Mouse (Mus musculus) kidney, embryonic 15.5 days (tissue): ENCODE results near the gene Grm7. TPM values are rescaled to one million over a fixed set of nuclear protein-coding genes. Genes with fewer than 3 reads are reported as not detected.
A peak's percentile ranks its signal among the peaks of the same experiment; 100 is the strongest.

Source experiments
- ATAC-seq: fragments of 200-750 bp; cut with Nextera tagmentation; replicated peaks from 2 replicates; pipeline ENCODE4 v1.8.0; 2017; ENCODE audit warnings: moderate TSS enrichment; ENCODE audit not compliant: low FRiP score
- H3K27ac ChIP-seq: fragments of 300-500 bp; sonication (generic); 2 replicates; pipeline ENCODE4 v1.5.1; 2015; ENCODE audit warnings: mild to moderate bottlenecking, inconsistent platforms
- H3K27me3 ChIP-seq: fragments of 300-500 bp; sonication (generic); 2 replicates; pipeline ENCODE4 v1.6.1; 2015; ENCODE audit warnings: inconsistent platforms
- H3K36me3 ChIP-seq: fragments of 300-500 bp; sonication (generic); 2 replicates; pipeline ENCODE4 v1.6.1; 2015; ENCODE audit warnings: inconsistent platforms
- H3K4me1 ChIP-seq: fragments of 300-500 bp; sonication (generic); 2 replicates; pipeline ENCODE4 v1.6.1; 2015; ENCODE audit warnings: inconsistent platforms
- H3K4me2 ChIP-seq: fragments of 300-500 bp; sonication (generic); 2 replicates; pipeline ENCODE4 v1.6.1; 2015; ENCODE audit warnings: moderate library complexity, mild to moderate bottlenecking, inconsistent platforms
- H3K4me3 ChIP-seq: fragments of 300-500 bp; sonication (generic); replicated peaks from 2 replicates; pipeline ENCODE4 v1.5.1; 2015; ENCODE audit warnings: mild to moderate bottlenecking, inconsistent platforms
- H3K9ac ChIP-seq: fragments of 300-500 bp; sonication (generic); 2 replicates; pipeline ENCODE4 v1.6.1; 2015; ENCODE audit warnings: mild to moderate bottlenecking, inconsistent platforms
- H3K9me3 ChIP-seq: fragments of 300-500 bp; sonication (generic); replicated peaks from 2 replicates; pipeline ENCODE4 v1.6.1; 2016; ENCODE audit warnings: inconsistent platforms
- WGBS: fragments of 180-500 bp; shearing (Covaris S2); methylation state at CpG from one replicate; pipeline ENCODE4 v1.1.7; 2015; ENCODE audit warnings: mixed read lengths; 5-methylcytosine and 5-hydroxymethylcytosine counted together
- polyA plus RNA-seq: library from polyadenylated mRNA; unstranded; fragments of >200 nt; fragmentation: Nextera tagmentation; extraction: Ambion mirVana; gene quantifications from 2 replicates; pipeline ENCODE4 v1.2.1, GENCODE M21; 2015

Gene Grm7
- polyA plus RNA-seq, 1 experiment from 2014 or later: 7.2 TPM

- H3K9ac ChIP-seq: no peak overlapping the region
- peak overlapping the region; percentile 28; the same call in 1 of the 2 replicates for H3K27ac ChIP-seq
- peak; percentile 71 for ATAC-seq
Measured at GRCm38 (mm10) chr6:111256939-111257338, 611.6 kb downstream of the Grm7 start.

GRCm38 (mm10) chr6:111258256-111258655, 612.9 kb downstream of the Grm7 start:
- 80% methylated on average over 3 of the region's 3 CpGs for WGBS
- H3K4me3 ChIP-seq: no peak overlapping the region
- no peaks in the 10 kb centered on the region for H3K36me3 ChIP-seq
- H3K4me1 ChIP-seq: no peaks in the 10 kb centered on the region
- no peaks in the 10 kb centered on the region for H3K27me3 ChIP-seq
- H3K9ac ChIP-seq: no peak overlapping the region
- H3K9me3 ChIP-seq: no peaks in the 10 kb centered on the region
- no peak overlapping the region for H3K4me2 ChIP-seq
- ATAC-seq: no peak
- H3K27ac ChIP-seq: no peak overlapping the region

More at GRCm38 (mm10) chr6:111256939-111257338, 611.6 kb downstream of the Grm7 start:
- H3K4me2 ChIP-seq: no peak overlapping the region
- no peaks in the 10 kb centered on the region for H3K27me3 ChIP-seq
- no peaks in the 10 kb centered on the region for H3K4me1 ChIP-seq
- no peaks in the 10 kb centered on the region for H3K9me3 ChIP-seq
- H3K4me3 ChIP-seq: no peak overlapping the region
- WGBS: 59% methylated on average over 3 of the region's 3 CpGs
- no peaks in the 10 kb centered on the region for H3K36me3 ChIP-seq

GRCm38 (mm10) chr6:111261181-111261580, 615.8 kb downstream of the Grm7 start:
- H3K9me3 ChIP-seq: no peaks in the 10 kb centered on the region
- no peaks in the 10 kb centered on the region for H3K4me1 ChIP-seq
- H3K36me3 ChIP-seq: no peaks in the 10 kb centered on the region
- H3K27me3 ChIP-seq: no peaks in the 10 kb centered on the region
- no peak for ATAC-seq
- H3K4me3 ChIP-seq: no peak overlapping the region
- WGBS: 96% methylated on average over 1 of the region's 1 CpGs
- H3K9ac ChIP-seq: no peak overlapping the region
- no peak overlapping the region for H3K27ac ChIP-seq
- no peak overlapping the region for H3K4me2 ChIP-seq

- Histone ChIP-seq H3K4me2 (no peak overlapping the region), H3K36me3 (no peaks in the 10 kb centered on the region), H3K27ac (no peak overlapping the region), H3K9me3 (no peaks in the 10 kb centered on the region), H3K4me3 (no peak overlapping the region), H3K9ac (no peak overlapping the region), H3K4me1 (no peaks in the 10 kb centered on the region), H3K27me3 (no peaks in the 10 kb centered on the region)
- no peak for ATAC-seq
- WGBS: 43% methylated on average over 4 of the region's 4 CpGs
Measured at GRCm38 (mm10) chr6:111276657-111277056, 631.3 kb downstream of the Grm7 start.

- Histone ChIP-seq H3K4me1 (no peaks in the 10 kb centered on the region), H3K36me3 (no peaks in the 10 kb centered on the region), H3K9ac (no peak overlapping the region), H3K27me3 (no peaks in the 10 kb centered on the region), H3K27ac (no peak overlapping the region), H3K4me3 (no peak overlapping the region), H3K9me3 (no peaks in the 10 kb centered on the region), H3K4me2 (no peak overlapping the region)
- ATAC-seq: no peak
Measured at GRCm38 (mm10) chr6:111278516-111278915, 633.1 kb downstream of the Grm7 start.

GRCm38 (mm10) chr6:111293505-111294001, 648.2 kb downstream of the Grm7 start:
- H3K9me3 ChIP-seq: no peaks in the 10 kb centered on the region
- H3K4me1 ChIP-seq: no peaks in the 10 kb centered on the region
- no peaks in the 10 kb centered on the region for H3K36me3 ChIP-seq
- H3K4me3 ChIP-seq: no peak overlapping the region
- H3K27ac ChIP-seq: no peak overlapping the region
- 74% methylated on average over 5 of the region's 5 CpGs for whole genome bisulfite sequencing
- no peaks in the 10 kb centered on the region for H3K27me3 ChIP-seq
- no peak overlapping the region for H3K4me2 ChIP-seq
- H3K9ac ChIP-seq: no peak overlapping the region
- no peak for ATAC-seq

GRCm38 (mm10) chr6:111303912-111304555, 658.7 kb downstream of the Grm7 start:
- Histone ChIP-seq H3K27ac (no peak overlapping the region), H3K9ac (no peak overlapping the region)
- no peak for ATAC-seq

GRCm38 (mm10) chr6:111361681-111362080, 716.3 kb downstream of the Grm7 start:
- H3K27ac ChIP-seq: no peak overlapping the region
- no peak overlapping the region for H3K9ac ChIP-seq
- no peaks in the 10 kb centered on the region for H3K36me3 ChIP-seq
- no peak for ATAC-seq
- no peaks in the 10 kb centered on the region for H3K9me3 ChIP-seq
- H3K27me3 ChIP-seq: no peaks in the 10 kb centered on the region
- no peak overlapping the region for H3K4me3 ChIP-seq
- no peak overlapping the region for H3K4me2 ChIP-seq
- H3K4me1 ChIP-seq: no peaks in the 10 kb centered on the region
- WGBS: 50% methylated on average over 1 of the region's 1 CpGs

More at GRCm38 (mm10) chr6:111303912-111304555, 658.7 kb downstream of the Grm7 start:
- Histone ChIP-seq H3K4me3 (no peak overlapping the region), H3K36me3 (no peaks in the 10 kb centered on the region), H3K27me3 (no peaks in the 10 kb centered on the region), H3K9me3 (no peaks in the 10 kb centered on the region), H3K4me1 (no peaks in the 10 kb centered on the region), H3K4me2 (no peak overlapping the region)
- WGBS: 60% methylated on average over 3 of the region's 3 CpGs

GRCm38 (mm10) chr6:111368111-111368510, 722.7 kb downstream of the Grm7 start:
- Histone ChIP-seq H3K4me3 (no peak overlapping the region), H3K36me3 (no peaks in the 10 kb centered on the region), H3K9me3 (no peaks in the 10 kb centered on the region), H3K27me3 (no peaks in the 10 kb centered on the region), H3K4me2 (no peak overlapping the region), H3K9ac (no peak overlapping the region), H3K4me1 (peaks cover 23% of the 10 kb centered on the region), H3K27ac (no peak overlapping the region)
- WGBS: 86% methylated on average over 3 of the region's 3 CpGs
- no peak for ATAC-seq

GRCm38 (mm10) chr6:111368551-111368950, 723.2 kb downstream of the Grm7 start:
- no peak overlapping the region for H3K4me3 ChIP-seq
- no peak overlapping the region for H3K27ac ChIP-seq
- no peak overlapping the region for H3K4me2 ChIP-seq
- peaks cover 24% of the 10 kb centered on the region for H3K4me1 ChIP-seq
- no peaks in the 10 kb centered on the region for H3K36me3 ChIP-seq
- WGBS: 47% methylated on average over 3 of the region's 3 CpGs
- H3K9me3 ChIP-seq: no peaks in the 10 kb centered on the region
- H3K27me3 ChIP-seq: no peaks in the 10 kb centered on the region
- H3K9ac ChIP-seq: no peak overlapping the region
- ATAC-seq: peak; percentile 77

GRCm38 (mm10) chr6:111369013-111369412, 723.6 kb downstream of the Grm7 start:
- 0 out of 2 replicates have a peak, but pooled peaks have one; percentile 0 for ATAC-seq
- Histone ChIP-seq H3K4me3 (no peak overlapping the region), H3K9me3 (no peaks in the 10 kb centered on the region), H3K9ac (no peak overlapping the region), H3K36me3 (no peaks in the 10 kb centered on the region), H3K27me3 (no peaks in the 10 kb centered on the region), H3K4me2 (no peak overlapping the region), H3K27ac (no peak overlapping the region), H3K4me1 (peaks cover 25% of the 10 kb centered on the region)
- WGBS: 58% methylated on average over 2 of the region's 2 CpGs

- H3K9me3 ChIP-seq: no peaks in the 10 kb centered on the region
- no peak overlapping the region for H3K9ac ChIP-seq
- no peak overlapping the region for H3K4me2 ChIP-seq
- H3K27me3 ChIP-seq: no peaks in the 10 kb centered on the region
- H3K4me3 ChIP-seq: no peak overlapping the region
- no peaks in the 10 kb centered on the region for H3K36me3 ChIP-seq
- WGBS: 14% methylated on average over 4 of the region's 4 CpGs
- peak overlapping the region; percentile 4 for H3K27ac ChIP-seq
- ATAC-seq: peak; percentile 79
- H3K4me1 ChIP-seq: peaks cover 25% of the 10 kb centered on the region
Measured at GRCm38 (mm10) chr6:111371581-111372349, 726.4 kb downstream of the Grm7 start.
